Mouse (Mus musculus) urinary bladder, postnatal 25 days (tissue): Measurements from ENCODE around the gene Cyp2c69.
"Not testable (repeated sequence)": the region's sequence is repeated elsewhere in the genome, so short reads cannot be mapped to it uniquely, and the experiment has no call there.

ENCODE experiments used
- DNase-seq: peaks from one replicate; pipeline ENCODE4 v3.0.0; 2022; ENCODE audit warnings: low spot score

Gene Cyp2c69

GRCm38 (mm10) chr19:39886699-39887098 is at the start of gene Cyp2c69:
TSS of gene Cyp2c69 (minus strand) at chr19:39886799.
- DNase-seq: not testable (repeated sequence)

GRCm38 (mm10) chr19:39935396-39935795 is 48.8 kb upstream of the Cyp2c69 start:
- DNase-seq: no peak

DNA sequence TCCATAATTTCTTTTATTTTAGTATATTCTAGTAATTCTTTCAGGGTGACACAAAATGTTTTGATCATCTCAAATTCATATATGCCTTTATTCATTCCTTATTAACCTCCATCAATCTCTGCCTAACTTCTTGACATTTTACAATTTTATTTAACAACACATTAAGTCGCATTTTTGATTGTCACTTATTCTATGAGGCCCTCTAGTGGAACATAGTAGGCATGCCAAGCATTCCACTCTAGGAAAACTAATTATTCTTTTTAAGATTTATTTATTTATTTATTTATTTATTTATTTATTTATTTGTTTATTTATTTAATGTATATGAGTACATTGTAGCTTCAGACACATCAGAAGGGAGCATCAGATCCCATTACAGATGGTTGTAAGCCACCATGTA is 43.4 kb upstream of the Cyp2c69 start:
- DNase-seq: no peak

DNA sequence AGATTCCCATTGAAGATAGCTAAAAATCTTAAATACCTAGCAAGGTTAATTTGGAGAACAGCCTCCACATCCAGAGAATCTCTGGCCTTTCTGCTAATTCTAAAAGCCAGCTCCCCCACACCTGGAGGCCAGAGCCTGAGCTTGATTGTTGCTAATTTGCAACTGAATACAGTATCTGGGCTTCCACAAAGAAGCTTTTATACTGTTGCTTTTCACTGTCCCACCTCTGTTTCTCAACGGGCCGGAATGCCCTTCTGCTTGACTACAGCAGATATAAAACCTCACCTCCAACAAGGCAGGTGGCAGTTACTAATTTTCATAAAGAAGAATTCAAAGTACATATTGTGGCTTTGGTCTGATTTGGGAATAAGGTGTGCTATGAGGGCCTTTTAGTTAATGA is 15.1 kb upstream of the Cyp2c69 start:
- no peak for DNase-seq

DNA sequence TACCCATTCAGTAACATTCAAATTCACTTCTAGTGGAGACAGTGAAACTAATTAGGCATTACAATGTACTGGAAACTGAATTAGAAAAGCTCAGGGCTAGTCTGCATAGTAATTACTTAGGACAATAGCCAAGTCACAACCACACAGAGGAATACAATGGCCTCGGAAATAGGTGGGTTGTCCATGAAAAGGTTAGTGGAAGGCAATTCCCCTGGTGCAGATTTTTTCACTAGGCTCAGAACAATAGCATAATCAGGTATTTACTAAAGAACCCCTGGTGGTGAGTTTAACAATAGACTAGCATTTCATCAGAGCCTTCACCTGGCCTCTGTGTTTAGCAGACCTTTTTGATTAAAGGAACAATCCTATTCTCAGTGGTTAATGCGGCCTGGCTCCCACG is 3.5 kb upstream of the Cyp2c69 start:
- not testable (repeated sequence) for DNase-seq

DNA sequence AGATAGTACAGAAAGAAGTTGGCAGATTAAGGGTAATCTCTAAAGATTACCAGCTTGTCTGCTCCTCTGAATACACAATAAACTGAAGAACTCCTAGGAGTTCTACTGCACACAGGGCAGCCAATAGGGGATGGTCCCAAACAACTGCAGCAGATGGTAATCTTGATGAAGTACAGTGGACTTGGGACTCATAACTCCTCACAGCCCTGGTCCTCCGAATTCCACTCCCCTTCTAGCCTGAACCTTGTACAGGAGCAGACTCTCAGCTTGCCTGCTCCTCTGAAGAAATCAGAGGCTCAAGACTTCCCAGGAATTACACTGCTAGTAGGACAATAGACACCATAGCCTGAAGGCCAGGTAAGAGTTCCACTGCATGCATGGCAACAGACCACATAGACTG is 20.5 kb downstream of the Cyp2c69 start:
- DNase-seq: no peak

DNA sequence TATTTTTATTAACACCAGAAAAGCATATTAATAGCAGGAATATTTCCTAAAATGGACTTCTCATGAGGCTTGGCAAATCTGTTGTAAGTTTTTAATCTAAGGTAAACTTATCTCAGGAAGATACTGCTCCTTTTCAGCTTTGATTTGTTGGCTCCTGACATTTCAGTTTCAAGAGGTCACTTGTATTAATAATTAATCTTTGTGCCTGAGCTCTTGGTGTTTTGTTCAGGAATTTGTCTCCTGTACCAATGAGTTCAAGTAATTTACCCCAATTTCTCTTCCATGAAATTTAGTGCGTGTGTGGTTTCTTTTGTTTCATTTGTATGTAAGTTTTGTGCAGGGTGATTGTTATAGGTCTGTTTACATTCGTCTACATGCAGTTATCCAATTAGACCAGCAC is 65.7 kb downstream of the Cyp2c69 start:
- not testable (repeated sequence) for DNase-seq

DNA sequence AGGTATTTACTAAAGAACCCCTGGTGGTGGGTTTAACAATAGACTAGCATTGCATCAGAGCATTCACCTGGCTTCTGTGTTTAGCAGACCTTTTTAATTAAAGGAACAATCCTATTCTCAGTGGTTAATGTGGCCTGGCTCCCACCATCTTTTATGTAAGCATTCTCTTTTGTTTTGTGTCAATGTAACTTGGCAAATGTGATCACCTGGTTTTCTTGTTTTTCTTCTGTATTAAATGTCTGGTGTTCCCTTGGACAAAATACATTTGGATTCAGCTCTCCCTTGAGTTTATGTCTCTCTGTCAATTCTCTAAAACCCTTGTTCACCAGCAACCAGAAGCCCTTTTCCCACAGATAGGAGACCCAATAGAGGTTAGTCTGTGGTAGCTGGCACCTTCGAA is 70.2 kb downstream of the Cyp2c69 start:
- not testable (repeated sequence) for DNase-seq

DNA sequence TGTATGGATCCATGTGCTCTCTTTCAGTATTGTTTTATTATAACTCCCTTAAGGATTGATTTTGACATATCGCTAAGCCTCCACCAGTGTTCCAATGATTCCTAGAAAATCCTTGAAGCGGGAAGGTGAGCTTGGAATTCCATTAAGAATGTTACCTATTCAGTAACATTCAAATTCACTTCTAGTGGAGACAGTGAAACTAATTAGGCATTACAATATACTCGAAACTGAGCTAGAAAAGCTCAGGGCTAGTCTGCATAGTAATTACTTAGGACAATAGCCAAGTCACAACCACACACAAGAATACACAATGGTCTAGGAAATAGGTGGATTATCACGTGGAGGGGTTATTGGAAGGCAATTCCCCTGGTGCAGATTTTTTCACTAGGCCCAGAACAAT is 70.6 kb downstream of the Cyp2c69 start:
- not testable (repeated sequence) for DNase-seq

- DNase-seq: not testable (repeated sequence)
Observed at GRCm38 (mm10) chr19:39812714-39813113, 73.9 kb downstream of the Cyp2c69 start, which contains the start of gene Cyp2c40. TSS of gene Cyp2c40 (minus strand) at chr19:39812814.
